Mouse (Mus musculus) cerebellum, adult 11-12 months (tissue): Measurements from ENCODE around the gene Cpm.
"Not testable (repeated sequence)": the region's sequence is repeated elsewhere in the genome, so short reads cannot be mapped to it uniquely, and the experiment has no call there.

Experiments used
- DNase-seq: peaks from one replicate; pipeline ENCODE4 v3.0.0; 2022

The Cpm gene

GRCm38 (mm10) chr10:117607804-117608279 lies 21.5 kb upstream of the Cpm start:
- no peak for DNase-seq

DNA sequence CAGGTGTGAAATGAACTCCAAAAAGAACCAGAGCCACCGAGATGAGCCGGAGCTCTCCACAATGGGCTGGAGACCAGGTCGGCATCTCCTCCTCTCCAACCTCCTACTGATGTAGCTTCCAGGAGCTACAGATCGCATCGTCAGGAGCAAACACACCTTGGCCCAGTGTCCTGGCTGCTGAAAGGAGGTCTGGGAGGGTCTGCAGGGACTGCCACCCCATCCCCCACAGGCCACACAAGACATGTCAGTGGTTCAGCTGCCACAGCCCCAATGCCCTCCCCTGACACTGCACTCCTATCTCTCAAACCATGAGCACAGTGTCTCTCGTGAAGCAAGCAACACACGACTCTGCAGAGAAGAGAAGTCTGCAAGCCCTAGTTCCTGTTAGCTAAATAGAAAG lies 20.8 kb upstream of the Cpm start:
- DNase-seq: no peak

DNA sequence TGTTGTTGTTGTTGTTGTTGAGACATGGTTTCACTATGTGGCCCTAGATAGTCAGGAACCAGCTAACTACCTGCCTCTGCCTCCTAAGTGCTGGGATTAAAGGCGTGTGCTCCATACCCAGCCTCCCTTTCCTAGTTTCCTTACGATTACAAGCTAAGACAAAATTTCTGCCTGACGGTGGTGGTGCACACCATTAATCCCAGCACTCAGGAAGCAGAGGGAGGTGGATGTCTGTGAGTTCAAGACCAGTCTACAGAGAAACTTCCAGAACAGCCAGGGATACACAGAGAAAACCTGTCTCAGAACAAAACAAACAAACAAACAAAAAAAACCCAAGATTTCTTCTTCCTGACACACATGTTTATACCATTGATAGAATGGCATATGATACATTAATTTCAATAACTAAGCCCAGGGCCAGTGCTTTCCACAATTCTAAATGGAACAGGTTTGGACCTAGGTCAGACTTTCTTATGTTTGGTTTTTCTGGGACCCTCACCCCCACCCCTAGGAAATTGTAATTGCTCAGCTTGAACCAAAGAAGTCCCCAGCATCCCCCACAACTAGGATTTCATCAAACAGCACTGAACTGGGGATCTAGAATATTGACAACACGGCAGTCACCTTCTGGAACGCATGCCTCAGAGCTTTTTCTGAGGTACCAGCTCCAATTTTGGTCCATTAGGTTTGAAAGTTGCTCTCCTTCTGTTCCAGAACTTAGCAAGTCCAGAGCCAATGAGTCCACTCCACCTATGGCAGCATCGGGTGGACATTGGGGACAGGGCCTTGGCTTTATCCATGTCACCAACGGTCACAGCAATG lies 20.1 kb upstream of the Cpm start:
- DNase-seq: no peak

GRCm38 (mm10) chr10:117609810-117610090 lies 19.6 kb upstream of the Cpm start:
- no peak for DNase-seq

- no peak for DNase-seq
These were observed 19.0 kb upstream of the Cpm start for GRCm38 (mm10) chr10:117610160-117610764.

GRCm38 (mm10) chr10:117610794-117611384 lies 18.4 kb upstream of the Cpm start:
- no peak for DNase-seq

- DNase-seq: no peak
These were observed 17.8 kb upstream of the Cpm start for GRCm38 (mm10) chr10:117611503-117611902.

- no peak for DNase-seq
These were observed 17.3 kb upstream of the Cpm start for GRCm38 (mm10) chr10:117611976-117612375.

DNA sequence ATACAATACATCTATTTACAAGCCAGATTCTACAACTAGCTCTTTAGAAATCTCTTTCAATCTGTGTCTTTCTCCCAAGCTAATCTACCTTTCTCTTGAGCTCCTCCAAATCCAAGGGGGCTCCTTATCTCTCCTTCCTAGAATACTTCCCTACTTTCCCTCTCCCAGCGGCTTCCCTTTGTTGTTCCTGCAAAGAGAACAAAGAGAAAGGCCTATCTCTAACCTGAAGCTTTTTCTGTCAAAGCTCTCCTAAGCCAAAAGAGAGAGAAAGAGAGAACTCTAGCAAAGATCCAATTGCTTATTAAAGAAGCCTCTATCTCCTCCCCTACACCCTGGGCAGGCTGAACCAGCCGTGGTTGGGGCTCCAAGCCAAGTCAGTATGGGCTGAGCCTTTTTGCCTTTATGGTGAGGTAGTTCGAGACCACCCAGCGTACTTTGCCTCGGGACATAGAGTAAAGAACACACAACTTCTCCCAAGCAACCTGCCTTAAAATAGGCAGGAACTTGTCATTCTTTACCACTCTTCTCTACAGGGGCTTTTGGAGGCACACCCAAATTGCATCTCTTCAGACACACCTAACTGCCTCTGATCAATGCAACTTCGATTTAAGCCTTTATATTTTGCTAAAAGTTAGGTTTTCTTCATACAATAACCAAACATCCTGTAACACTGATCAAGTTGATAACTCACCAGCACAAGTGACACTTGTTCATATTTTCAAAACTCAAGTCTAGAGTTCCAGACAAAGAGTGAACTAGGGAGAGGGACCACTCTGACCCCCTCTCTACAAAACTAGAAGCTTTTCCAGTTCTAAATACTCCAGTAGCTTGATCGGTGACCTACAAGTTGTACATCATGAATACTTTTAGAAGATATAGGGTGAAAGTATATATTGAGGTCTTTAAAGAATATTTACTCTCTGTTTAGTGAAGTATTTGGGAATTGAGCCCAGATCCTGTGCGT lies 16.4 kb upstream of the Cpm start:
- DNase-seq: no peak

GRCm38 (mm10) chr10:117613960-117614359 lies 15.3 kb upstream of the Cpm start:
- no peak for DNase-seq

- no peak for DNase-seq
These were observed 14.9 kb upstream of the Cpm start for GRCm38 (mm10) chr10:117614387-117614786.

GRCm38 (mm10) chr10:117615239-117615638 lies 14.1 kb upstream of the Cpm start:
- no peak for DNase-seq

GRCm38 (mm10) chr10:117615746-117616145 lies 13.6 kb upstream of the Cpm start:
- no peak for DNase-seq

GRCm38 (mm10) chr10:117616191-117616680 lies 13.1 kb upstream of the Cpm start:
- DNase-seq: no peak

GRCm38 (mm10) chr10:117616765-117617164 lies 12.5 kb upstream of the Cpm start:
- DNase-seq: not testable (repeated sequence)

GRCm38 (mm10) chr10:117617568-117618345 lies 11.5 kb upstream of the Cpm start:
- no peak for DNase-seq

DNA sequence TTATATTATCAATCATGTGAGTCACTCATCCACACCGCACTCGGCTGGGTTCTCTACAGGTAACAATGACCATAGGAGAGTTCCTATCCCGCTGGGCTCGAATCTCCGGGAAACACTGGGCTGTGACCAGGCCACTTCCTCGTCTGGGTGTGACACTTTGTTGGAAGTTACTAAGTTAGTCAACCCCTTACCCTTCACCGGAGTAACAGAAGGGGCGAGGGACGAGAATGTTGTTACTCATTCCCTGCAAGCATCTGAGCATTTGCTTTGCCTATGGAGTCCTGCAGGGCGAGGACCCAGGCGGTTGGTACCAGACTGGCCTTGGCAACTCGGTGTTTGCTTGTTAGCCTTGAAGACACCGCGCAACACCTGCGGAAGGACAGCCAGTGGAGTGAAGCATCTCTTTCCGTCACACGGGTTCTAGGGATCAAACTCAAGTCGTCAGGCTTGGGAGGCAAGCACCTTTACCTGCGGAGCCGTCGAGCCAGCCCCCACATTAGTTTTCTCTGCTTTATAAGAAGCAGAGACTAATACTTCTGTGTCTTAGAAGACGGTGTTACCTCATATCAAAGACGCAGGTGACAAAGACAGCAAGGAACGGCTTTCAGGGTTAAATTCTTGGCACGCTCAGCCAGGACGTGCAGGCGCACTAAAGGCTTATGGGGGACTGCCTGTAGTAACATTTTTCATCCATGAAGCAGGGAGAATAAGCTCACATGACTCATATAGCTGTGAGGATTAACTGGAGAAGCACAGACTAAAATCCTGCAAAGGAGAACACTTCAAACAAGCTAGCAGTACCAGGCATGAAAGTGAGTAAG lies 10.0 kb upstream of the Cpm start:
- DNase-seq: no peak

DNA sequence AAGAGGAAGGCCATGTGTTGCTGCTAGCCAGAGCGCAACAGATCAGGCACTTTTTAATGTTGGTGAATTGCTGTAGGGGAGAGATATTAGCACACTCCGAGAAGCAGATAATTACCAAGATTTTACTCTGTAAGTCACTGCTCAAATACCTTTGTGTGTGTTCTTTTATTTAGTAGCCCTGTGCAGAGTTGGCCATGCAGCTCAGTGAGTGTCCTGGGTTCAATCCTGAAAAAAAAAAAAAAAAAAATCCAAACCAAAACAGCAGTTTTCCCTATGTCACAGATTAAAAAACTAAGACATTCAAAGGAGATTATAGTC lies 9.5 kb upstream of the Cpm start:
- no peak for DNase-seq

DNA sequence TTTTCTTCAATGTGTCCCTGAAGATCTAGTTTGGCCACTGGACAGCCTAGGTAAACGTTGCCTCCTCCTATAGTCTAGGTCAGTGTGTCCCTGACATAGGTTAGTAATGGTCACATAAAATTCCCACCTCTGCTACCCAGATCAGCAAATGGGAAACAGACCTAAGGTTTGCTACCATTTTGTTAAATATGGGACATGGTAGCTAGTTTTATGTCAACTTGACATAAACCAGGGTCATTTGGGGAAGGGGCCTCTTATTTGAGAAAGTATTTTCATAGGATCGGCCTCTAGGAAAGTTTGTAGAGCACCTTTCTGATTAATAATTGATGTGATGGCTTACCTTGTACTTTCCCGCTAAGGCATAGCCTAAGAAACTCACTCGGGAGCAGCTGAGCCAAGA lies 8.8 kb upstream of the Cpm start:
- no peak for DNase-seq

GRCm38 (mm10) chr10:117620934-117621501 lies 8.3 kb upstream of the Cpm start:
- no peak for DNase-seq
